Mouse (Mus musculus): ENCODE results near the gene Krtap11-1. TPM values are rescaled to one million over a fixed set of nuclear protein-coding genes. Genes with fewer than 3 reads are reported as not detected.

Gene Krtap11-1
- total RNA-seq, 2 experiments from 2014 or later, result not detected

Other genes starting within 250 kb of the Krtap11-1 start
- gene Krtap21-1, start 167.3 kb downstream of the Krtap11-1 start, total RNA-seq (2021), result not detected
- gene Krtap6-2, start 151.1 kb downstream of the Krtap11-1 start, total RNA-seq (2021), result not detected
- gene Krtap8-1, start 83.2 kb downstream of the Krtap11-1 start, total RNA-seq (2021), result not detected
- gene Krtap7-1, start 62.9 kb downstream of the Krtap11-1 start, total RNA-seq (2021), result not detected